Mouse (Mus musculus): ENCODE measurements around the gene Gm20388. TPM values are rescaled to one million over a fixed set of nuclear protein-coding genes. Genes with fewer than 3 reads are reported as not detected.
"Not testable (repeated sequence)": the region's sequence is repeated elsewhere in the genome, so short reads cannot be mapped to it uniquely, and the experiment has no call there.

Gm20388 gene
- total and polyA plus RNA-seq, 3 experiments = 0.02 to 0.05 TPM; not detected in 1

DNA sequence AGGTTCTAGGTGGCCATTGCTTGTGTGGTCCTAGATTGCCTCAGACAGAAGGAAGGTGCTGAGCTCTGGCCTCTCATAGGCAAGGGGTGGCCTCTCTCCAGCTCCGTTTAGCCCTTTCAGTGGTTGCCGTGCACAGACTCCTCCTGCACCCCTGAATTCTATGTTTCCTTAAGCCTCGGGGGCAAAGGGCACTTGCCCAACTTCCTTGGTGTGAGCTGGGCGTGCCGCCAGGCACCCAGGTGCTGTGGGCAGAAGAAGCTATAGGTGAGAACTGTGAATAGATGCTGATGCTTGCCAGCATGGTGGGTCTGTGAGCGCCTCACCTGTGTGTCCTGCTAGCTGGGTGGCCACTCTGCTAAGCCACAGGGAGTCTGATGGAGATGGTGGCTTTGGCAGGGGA, 456.2 kb downstream of the Gm20388 start:
- DNase-seq (ENCODE audit: low spot score) = no peak
- no peaks in the 10 kb centered on the region for H3K9me3 ChIP-seq (replicated peaks)
- H3K4me3 ChIP-seq (ENCODE audit: low read depth, low read length) = no peak overlapping the region
- peaks cover 80% of the 10 kb centered on the region for H3K27me3 ChIP-seq (ENCODE audit: insufficient read depth, low read length)
- no peak for ATAC-seq (ENCODE audit: extremely low read depth, insufficient number of reproducible peaks, low FRiP score, poor library complexity, severe bottlenecking)
- H3K4me1 ChIP-seq (ENCODE audit: insufficient read depth, low read depth, low read length) = peaks cover 53% of the 10 kb centered on the region
- no peak for TF ChIP-seq GATA1 (IDR thresholded peaks at IDR 0.05; ENCODE audit: borderline replicate concordance, low read length)
- no peak for TF ChIP-seq GATA2 (IDR thresholded peaks at IDR 0.05; ENCODE audit: borderline replicate concordance, low read depth, low read length)
- TF ChIP-seq POLR2AphosphoS5 (IDR thresholded peaks at IDR 0.05; ENCODE audit: insufficient replicate concordance, low read depth, low read length) = no peak
- no peak for TF ChIP-seq CTCF (IDR thresholded peaks at IDR 0.05; ENCODE audit: low read depth, low read length)
- TF ChIP-seq TAL1 (conservative IDR thresholded peaks at IDR 0.05; ENCODE audit: low read depth, low read length) = no peak
- no peaks in the 10 kb centered on the region for H3K36me3 ChIP-seq (replicated peaks)

DNA sequence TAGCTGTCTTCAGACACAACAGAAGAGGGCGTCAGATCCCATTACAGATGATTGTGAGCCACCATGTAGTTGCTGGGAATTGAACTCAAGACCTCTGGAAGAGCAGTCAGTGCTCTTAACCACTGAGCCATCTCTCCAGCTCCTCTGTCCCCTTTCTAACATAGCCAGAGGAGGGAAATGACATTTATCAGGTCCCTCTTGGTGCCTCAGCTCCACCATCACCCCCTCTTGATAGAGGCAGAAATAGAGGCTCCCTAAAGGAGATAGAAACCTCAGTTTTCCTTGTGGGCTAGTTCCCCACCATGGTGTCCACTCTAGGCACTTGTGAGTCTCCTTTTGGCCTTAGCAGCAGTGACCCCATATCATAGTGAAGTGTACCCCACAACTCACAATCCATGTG, 457.6 kb downstream of the Gm20388 start:
- H3K4me1 ChIP-seq (ENCODE audit: insufficient read depth, low read depth, low read length) = peaks cover 66% of the 10 kb centered on the region
- not testable (repeated sequence) for ATAC-seq (ENCODE audit: extremely low read depth, insufficient number of reproducible peaks, low FRiP score, poor library complexity, severe bottlenecking); H3K36me3 ChIP-seq (replicated peaks); H3K4me3 ChIP-seq (ENCODE audit: low read depth, low read length); DNase-seq (ENCODE audit: low spot score)
- H3K9me3 ChIP-seq (replicated peaks) = peaks cover 12% of the 10 kb centered on the region
- H3K27me3 ChIP-seq (ENCODE audit: insufficient read depth, low read length) = peaks cover 73% of the 10 kb centered on the region

DNA sequence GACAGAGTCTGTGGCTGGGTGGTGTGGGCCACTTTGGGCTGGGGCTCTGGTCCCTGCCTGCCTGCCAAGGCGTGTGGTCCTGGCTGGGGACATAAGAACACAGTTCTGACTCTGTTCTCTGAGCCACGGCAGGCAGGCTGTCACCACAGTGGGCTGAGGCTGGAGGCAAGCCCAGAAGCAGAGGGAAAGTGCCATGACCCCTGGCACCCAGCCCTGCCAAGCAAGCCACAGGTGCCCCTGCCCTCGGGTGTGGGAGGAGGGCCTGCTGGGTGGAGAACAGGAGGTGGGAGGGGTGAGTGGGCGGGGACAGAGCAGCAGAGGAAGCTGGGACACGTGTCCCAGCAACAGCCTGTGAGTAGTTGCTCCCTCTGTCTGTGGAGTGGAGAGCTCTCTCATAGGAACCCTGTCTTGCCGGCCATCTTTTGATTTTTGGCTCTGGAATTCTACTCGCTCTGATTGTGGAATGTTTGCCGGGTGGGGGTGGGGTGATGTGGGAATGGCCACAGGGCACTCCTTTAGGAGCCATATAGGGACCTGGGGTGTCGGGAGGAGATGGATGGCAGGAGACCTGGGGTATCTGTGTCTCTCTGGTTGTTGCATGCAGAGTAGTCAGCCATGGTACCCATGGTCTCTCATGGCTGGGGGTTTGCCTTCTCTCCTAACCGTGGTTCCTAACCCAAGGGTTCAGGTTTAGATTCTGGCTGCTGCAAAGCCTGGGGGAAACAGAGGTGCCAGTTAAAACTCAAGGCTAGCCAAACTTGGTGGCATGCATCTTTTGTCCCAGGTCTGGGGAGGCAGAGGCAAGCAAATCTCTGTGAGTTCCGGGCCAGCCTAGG, 458.4 kb downstream of the Gm20388 start:
- Histone ChIP-seq H3K4me1 (ENCODE audit: insufficient read depth, low read depth, low read length) (peaks cover 70% of the 10 kb centered on the region), H3K4me3 (ENCODE audit: low read depth, low read length) (peak overlapping the region; percentile 30; the same call in 1 of the 2 replicates), H3K9me3 (replicated peaks) (peaks cover 14% of the 10 kb centered on the region), H3K27me3 (ENCODE audit: insufficient read depth, low read length) (peaks cover 75% of the 10 kb centered on the region), H3K36me3 (replicated peaks) (no peaks in the 10 kb centered on the region)
- DNase-seq (ENCODE audit: low spot score) = peak; percentile 79
- peak; percentile 31 for ATAC-seq (ENCODE audit: extremely low read depth, insufficient number of reproducible peaks, low FRiP score, poor library complexity, severe bottlenecking)
- no peak for TF ChIP-seq GATA1 (IDR thresholded peaks at IDR 0.05; ENCODE audit: borderline replicate concordance, low read length)
- no peak for TF ChIP-seq TAL1 (conservative IDR thresholded peaks at IDR 0.05; ENCODE audit: low read depth, low read length)
- TF ChIP-seq CTCF (IDR thresholded peaks at IDR 0.05; ENCODE audit: low read depth, low read length) = no peak
- TF ChIP-seq GATA2 (IDR thresholded peaks at IDR 0.05; ENCODE audit: borderline replicate concordance, low read depth, low read length) = no peak
- no peak for TF ChIP-seq POLR2AphosphoS5 (IDR thresholded peaks at IDR 0.05; ENCODE audit: insufficient replicate concordance, low read depth, low read length)

DNA sequence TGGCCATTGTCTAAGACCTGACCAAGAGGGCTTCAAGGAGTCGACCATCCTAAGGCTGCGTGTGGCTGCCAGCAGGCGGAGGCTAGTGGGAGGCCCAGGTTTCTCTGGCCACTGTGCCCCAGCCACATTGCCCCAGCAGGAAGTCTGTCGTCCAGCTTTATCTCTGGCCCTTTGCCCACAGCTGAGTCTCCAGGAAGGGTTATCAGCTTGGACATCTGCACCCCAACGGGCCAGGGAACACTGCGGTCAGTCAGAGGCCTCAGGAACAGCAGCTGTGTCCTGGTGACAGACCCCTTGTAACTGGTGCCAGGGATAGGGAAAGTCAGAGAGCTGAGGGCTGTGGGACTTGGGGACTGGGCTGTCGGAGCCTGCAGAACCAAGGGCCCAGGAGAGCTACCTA, 459.3 kb downstream of the Gm20388 start:
- Histone ChIP-seq H3K36me3 (replicated peaks) (no peaks in the 10 kb centered on the region), H3K27me3 (ENCODE audit: insufficient read depth, low read length) (peaks cover 75% of the 10 kb centered on the region), H3K4me1 (ENCODE audit: insufficient read depth, low read depth, low read length) (peaks cover 72% of the 10 kb centered on the region), H3K4me3 (ENCODE audit: low read depth, low read length) (peak overlapping the region; percentile 47; the same call in 1 of the 2 replicates), H3K9me3 (replicated peaks) (peaks cover 14% of the 10 kb centered on the region)
- ATAC-seq (ENCODE audit: extremely low read depth, insufficient number of reproducible peaks, low FRiP score, poor library complexity, severe bottlenecking) (peak; percentile 6; the same call in 1 of the 2 replicates), DNase-seq (ENCODE audit: low spot score) (no peak)
- TF ChIP-seq TAL1 (conservative IDR thresholded peaks at IDR 0.05; ENCODE audit: low read depth, low read length) = peak; percentile 65; the same call in 1 of the 2 replicates
- TF ChIP-seq CTCF (IDR thresholded peaks at IDR 0.05; ENCODE audit: low read depth, low read length) = no peak

DNA sequence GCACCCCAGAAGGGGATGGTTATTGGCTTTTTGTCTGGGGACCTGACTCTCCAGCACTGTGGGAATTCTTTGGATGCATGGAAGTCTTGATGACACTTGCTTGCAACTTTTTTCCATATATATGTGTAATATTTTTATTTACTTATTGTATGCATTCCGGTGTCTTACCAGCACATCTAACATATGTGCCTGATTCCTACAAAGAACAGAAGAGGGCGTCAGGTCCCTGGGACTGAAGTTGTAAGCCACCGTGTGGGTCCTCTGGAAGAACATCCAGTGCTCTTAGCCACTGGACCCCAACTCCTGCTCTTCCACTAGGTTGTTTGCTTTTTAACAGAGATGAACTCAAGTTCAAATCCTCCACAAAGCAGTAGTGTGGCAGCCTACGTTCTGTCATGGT, 459.8 kb downstream of the Gm20388 start:
- TF ChIP-seq TAL1 (conservative IDR thresholded peaks at IDR 0.05; ENCODE audit: low read depth, low read length) (no peak), GATA1 (IDR thresholded peaks at IDR 0.05; ENCODE audit: borderline replicate concordance, low read length) (no peak), GATA2 (IDR thresholded peaks at IDR 0.05; ENCODE audit: borderline replicate concordance, low read depth, low read length) (no peak), CTCF (IDR thresholded peaks at IDR 0.05; ENCODE audit: low read depth, low read length) (no peak), POLR2AphosphoS5 (IDR thresholded peaks at IDR 0.05; ENCODE audit: insufficient replicate concordance, low read depth, low read length) (no peak)
- Histone ChIP-seq H3K4me3 (ENCODE audit: low read depth, low read length) (peak overlapping the region; percentile 47; the same call in 1 of the 2 replicates), H3K4me1 (ENCODE audit: insufficient read depth, low read depth, low read length) (peaks cover 72% of the 10 kb centered on the region), H3K9me3 (replicated peaks) (peaks cover 14% of the 10 kb centered on the region), H3K27me3 (ENCODE audit: insufficient read depth, low read length) (peaks cover 74% of the 10 kb centered on the region), H3K36me3 (replicated peaks) (no peaks in the 10 kb centered on the region)
- DNase-seq (ENCODE audit: low spot score) (no peak), ATAC-seq (ENCODE audit: extremely low read depth, insufficient number of reproducible peaks, low FRiP score, poor library complexity, severe bottlenecking) (no peak)

DNA sequence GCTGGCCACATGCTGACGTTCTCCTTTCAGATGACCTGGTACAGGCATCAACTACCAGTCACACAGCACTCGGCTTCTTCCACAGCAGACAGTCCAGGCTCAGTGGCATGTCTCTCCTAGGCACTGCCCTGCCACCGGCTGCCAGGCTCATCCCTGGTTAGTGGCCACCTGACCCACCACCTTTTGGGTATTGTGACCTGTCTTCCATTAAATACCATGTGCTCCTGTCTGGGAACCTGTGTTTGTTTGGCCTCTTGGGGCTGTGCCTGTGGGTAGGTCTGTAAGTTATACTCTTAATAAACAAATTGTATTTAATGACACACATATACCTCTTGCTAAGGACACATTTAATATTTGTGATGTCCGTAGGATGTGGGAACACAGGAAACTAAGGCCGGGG, 460.5 kb downstream of the Gm20388 start:
- no peak for ATAC-seq (ENCODE audit: extremely low read depth, insufficient number of reproducible peaks, low FRiP score, poor library complexity, severe bottlenecking)
- H3K4me1 ChIP-seq (ENCODE audit: insufficient read depth, low read depth, low read length) = peaks cover 77% of the 10 kb centered on the region
- peaks cover 14% of the 10 kb centered on the region for H3K9me3 ChIP-seq (replicated peaks)
- DNase-seq (ENCODE audit: low spot score) = no peak
- H3K36me3 ChIP-seq (replicated peaks) = no peaks in the 10 kb centered on the region
- peaks cover 74% of the 10 kb centered on the region for H3K27me3 ChIP-seq (ENCODE audit: insufficient read depth, low read length)
- no peak for TF ChIP-seq GATA2 (IDR thresholded peaks at IDR 0.05; ENCODE audit: borderline replicate concordance, low read depth, low read length)
- TF ChIP-seq GATA1 (IDR thresholded peaks at IDR 0.05; ENCODE audit: borderline replicate concordance, low read length) = no peak
- no peak for TF ChIP-seq POLR2AphosphoS5 (IDR thresholded peaks at IDR 0.05; ENCODE audit: insufficient replicate concordance, low read depth, low read length)
- TF ChIP-seq TAL1 (conservative IDR thresholded peaks at IDR 0.05; ENCODE audit: low read depth, low read length) = no peak
- TF ChIP-seq CTCF (IDR thresholded peaks at IDR 0.05; ENCODE audit: low read depth, low read length) = no peak
- H3K4me3 ChIP-seq (ENCODE audit: low read depth, low read length) = peak overlapping the region; percentile 41; the same call in 1 of the 2 replicates

Measured in G1E (cell line).